Mouse (Mus musculus): ENCODE results near the gene Arl5b.

Arl5b gene

GRCm38 (mm10) chr2:15112741-15113140, 63.5 kb downstream of the Arl5b start:
- no peak for DNase-seq

- DNase-seq: no peak
Measured at GRCm38 (mm10) chr2:15121217-15121680, 72.1 kb downstream of the Arl5b start.
